Mouse (Mus musculus) liver, adult 2 months (tissue): ENCODE data around the gene Agps. TPM values are rescaled to one million over a fixed set of nuclear protein-coding genes. Genes with fewer than 3 reads are reported as not detected.

Source experiments
- DNase-seq: peaks from one replicate; pipeline ENCODE4 v3.0.0-alpha.2; 2011; ENCODE audit warnings: low read depth, low spot score; ENCODE audit errors: extremely low read depth
- H3K27ac ChIP-seq: fragments of 200-500 bp; replicated peaks from 2 replicates; pipeline ENCODE4 v1.5.1; 2012; ENCODE audit warnings: low read depth, mild to moderate bottlenecking, control low read depth, inconsistent platforms, low read length; ENCODE audit not compliant: insufficient read depth
- H3K27me3 ChIP-seq: fragments of 200-500 bp; 2 replicates; pipeline ENCODE4 v1.6.1; 2012; ENCODE audit warnings: mild to moderate bottlenecking, moderate library complexity, low read length, inconsistent platforms; ENCODE audit not compliant: control insufficient read depth, insufficient read depth
- H3K36me3 ChIP-seq: fragments of 200-500 bp; 2 replicates; pipeline ENCODE4 v1.6.1; 2012; ENCODE audit warnings: low read length, inconsistent platforms; ENCODE audit not compliant: control insufficient read depth, insufficient read depth
- H3K4me1 ChIP-seq: fragments of 200-500 bp; 2 replicates; pipeline ENCODE4 v1.6.1; 2011; ENCODE audit warnings: low read length; ENCODE audit not compliant: control insufficient read depth, insufficient read depth
- H3K4me3 ChIP-seq: fragments of 200-500 bp; 2 replicates; pipeline ENCODE4 v1.5.1; 2011; ENCODE audit warnings: low read depth, mild to moderate bottlenecking, control low read depth, low read length, moderate library complexity; ENCODE audit not compliant: insufficient read depth
- H3K79me2 ChIP-seq: fragments of 200-500 bp; 2 replicates; pipeline ENCODE4 v1.6.1; 2012; ENCODE audit warnings: inconsistent platforms, mild to moderate bottlenecking, low read length, moderate library complexity; ENCODE audit not compliant: control insufficient read depth, insufficient read depth
- H3K9ac ChIP-seq: fragments of 200-500 bp; 2 replicates; pipeline ENCODE4 v1.6.1; 2012; ENCODE audit warnings: low read depth, mild to moderate bottlenecking, control low read depth, inconsistent platforms, low read length
- CTCF ChIP-seq: fragments of 200-500 bp; IDR thresholded peaks from 2 replicates; pipeline ENCODE4 v1.5.1; 2011; ENCODE audit warnings: low read depth, low read length, control low read depth
- POLR2A ChIP-seq: fragments of 200-500 bp; IDR thresholded peaks from 2 replicates; pipeline ENCODE4 v1.6.1; 2011; ENCODE audit warnings: low read length, control low read depth; ENCODE audit not compliant: insufficient read depth; ENCODE audit errors: extremely low read depth
- WGBS: fragments of 180-500 bp; shearing (Covaris S2); methylation state at CpG from one replicate; pipeline ENCODE4 v1.1.7; 2018; 5-methylcytosine and 5-hydroxymethylcytosine counted together
- polyA plus RNA-seq: library from polyadenylated mRNA; depleted of rRNA; stranded (reverse); fragments of >200 nt; gene quantifications from 2 replicates; pipeline ENCODE4 v1.2.3, GENCODE M21; 2012
- total RNA-seq: library from RNA; depleted of rRNA; stranded (reverse); fragments of >200 nt; gene quantifications from 2 replicates; pipeline ENCODE4 v1.2.3, GENCODE M21; 2014

Agps gene
- total and polyA plus RNA-seq, 2 experiments, result 1.6 to 10.6 TPM

DNA sequence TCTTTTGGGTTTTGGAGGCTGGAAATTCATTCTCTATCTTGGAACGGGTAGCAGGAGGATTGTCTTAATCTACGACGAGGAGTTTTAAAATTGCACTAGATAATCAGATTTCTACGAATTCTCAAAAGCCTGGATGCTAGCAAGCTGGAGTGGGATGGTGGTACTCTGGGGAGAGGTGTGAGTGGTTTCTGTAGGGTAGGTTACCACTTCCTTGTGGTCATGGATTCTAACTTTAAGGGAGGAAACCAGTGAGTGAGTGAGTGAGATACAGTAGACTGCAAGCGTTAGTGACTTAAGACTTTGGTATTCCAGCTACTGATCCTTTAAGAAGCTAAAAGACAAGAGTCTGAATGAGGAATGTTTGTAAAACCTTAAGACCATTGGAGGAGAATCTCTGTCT lies 804 bp downstream of the Agps start:
- Histone ChIP-seq H3K36me3 (no peaks in the 10 kb centered on the region), H3K4me1 (no peaks in the 10 kb centered on the region), H3K79me2 (peaks cover 21% of the 10 kb centered on the region; the same call in 1 of the 2 replicates), H3K9ac (peak overlapping the region; percentile 87), H3K27ac (no peak overlapping the region; the same call in 1 of the 2 replicates), H3K4me3 (peak overlapping the region; percentile 92), H3K27me3 (no peaks in the 10 kb centered on the region)
- WGBS, result 3% methylated on average over 5 of the region's 5 CpGs
- TF ChIP-seq CTCF (no peak), POLR2A (no peak)
- DNase-seq, result no peak

DNA sequence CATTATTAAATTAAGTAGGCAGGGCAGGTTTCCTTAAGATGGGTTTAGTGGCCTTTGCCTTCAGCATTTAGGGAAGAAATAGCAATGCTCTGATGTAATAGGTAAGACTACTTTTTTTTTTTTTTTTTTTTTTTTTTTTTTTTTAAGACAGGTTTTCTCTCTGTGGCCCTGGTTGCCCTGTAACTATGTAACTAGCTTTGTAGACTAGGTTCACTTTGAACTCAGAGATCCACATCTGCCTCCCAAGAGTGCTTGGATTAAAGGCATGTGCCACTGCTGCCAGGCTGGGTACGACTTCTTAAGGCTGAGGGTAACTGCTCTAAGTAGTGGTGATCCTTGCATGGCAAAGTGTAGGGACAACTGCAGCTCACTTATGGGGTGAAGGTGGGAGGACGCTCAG lies 2.5 kb downstream of the Agps start:
- no peak overlapping the region for H3K4me3 ChIP-seq

DNA sequence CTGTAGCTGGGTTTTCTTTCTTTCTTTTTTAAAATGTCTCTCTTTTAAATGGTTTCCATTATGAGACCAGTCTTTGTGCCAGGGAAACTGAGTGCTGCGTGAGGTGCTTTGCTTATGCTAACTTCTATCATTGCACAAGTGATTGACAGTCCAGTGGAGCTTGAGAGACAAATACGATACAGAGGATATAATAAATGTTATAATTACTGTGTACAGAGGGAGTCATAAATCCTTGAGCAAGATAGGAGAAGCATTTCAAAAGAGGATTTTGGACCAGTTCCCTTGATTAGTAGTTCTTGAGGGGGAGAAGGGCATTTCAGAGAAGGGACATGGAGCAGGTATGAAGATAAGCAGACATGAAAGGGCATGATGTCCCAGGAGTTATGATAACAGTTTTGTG lies 10.3 kb downstream of the Agps start:
- Histone ChIP-seq H3K27me3 (no peaks in the 10 kb centered on the region), H3K4me3 (no peak overlapping the region), H3K27ac (no peak overlapping the region), H3K36me3 (no peaks in the 10 kb centered on the region), H3K79me2 (peaks cover 16% of the 10 kb centered on the region; the same call in 1 of the 2 replicates), H3K9ac (no peak overlapping the region), H3K4me1 (0 out of 2 replicates have a peak, but pooled peaks cover 2% of the 10 kb centered on the region)
- no peak for DNase-seq
- TF ChIP-seq CTCF (no peak), POLR2A (no peak)
- WGBS, result 84% methylated on average over 2 of the region's 2 CpGs

More for the DNA sequence above, 2.5 kb downstream of the Agps start:
- no peaks in the 10 kb centered on the region for H3K36me3 ChIP-seq
- 97% methylated on average over 2 of the region's 2 CpGs for whole genome bisulfite sequencing
- no peak for TF ChIP-seq POLR2A
- no peak for TF ChIP-seq CTCF
- DNase-seq, result no peak
- 0 out of 2 replicates have a peak, but pooled peaks cover 2% of the 10 kb centered on the region for H3K4me1 ChIP-seq
- no peak overlapping the region for H3K9ac ChIP-seq
- no peak overlapping the region for H3K27ac ChIP-seq
- no peaks in the 10 kb centered on the region for H3K27me3 ChIP-seq
- H3K79me2 ChIP-seq, result peaks cover 26% of the 10 kb centered on the region; the same call in 1 of the 2 replicates

DNA sequence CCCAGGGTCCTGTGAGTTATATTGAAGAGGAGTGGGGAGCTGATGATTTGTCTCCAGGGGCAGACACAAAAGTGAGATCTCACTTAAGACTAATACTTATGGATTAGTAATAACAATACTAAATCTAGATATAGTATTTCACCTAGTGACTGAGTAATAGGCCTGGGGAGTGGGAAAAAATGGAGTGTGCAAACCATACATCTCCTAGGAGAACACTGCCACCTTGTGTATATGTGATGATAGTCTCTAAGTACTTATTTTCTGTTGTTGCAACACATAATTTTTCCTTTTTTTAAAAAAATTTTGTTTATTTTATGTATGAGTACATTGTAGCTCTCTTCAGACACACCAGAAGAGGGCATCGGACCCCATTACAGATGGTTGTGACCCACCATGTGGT lies 15.7 kb downstream of the Agps start:
- Histone ChIP-seq H3K4me1 (no peaks in the 10 kb centered on the region), H3K36me3 (no peaks in the 10 kb centered on the region; the same call in 1 of the 2 replicates), H3K27me3 (no peaks in the 10 kb centered on the region), H3K79me2 (peaks cover 11% of the 10 kb centered on the region; the same call in 1 of the 2 replicates), H3K4me3 (no peak overlapping the region), H3K9ac (no peak overlapping the region), H3K27ac (no peak overlapping the region)
- peak; percentile 22 for DNase-seq
- peak; percentile 36; the same call in 1 of the 2 replicates for TF ChIP-seq CTCF
- no peak for TF ChIP-seq POLR2A
- WGBS, result 98% methylated on average over 1 of the region's 1 CpGs

DNA sequence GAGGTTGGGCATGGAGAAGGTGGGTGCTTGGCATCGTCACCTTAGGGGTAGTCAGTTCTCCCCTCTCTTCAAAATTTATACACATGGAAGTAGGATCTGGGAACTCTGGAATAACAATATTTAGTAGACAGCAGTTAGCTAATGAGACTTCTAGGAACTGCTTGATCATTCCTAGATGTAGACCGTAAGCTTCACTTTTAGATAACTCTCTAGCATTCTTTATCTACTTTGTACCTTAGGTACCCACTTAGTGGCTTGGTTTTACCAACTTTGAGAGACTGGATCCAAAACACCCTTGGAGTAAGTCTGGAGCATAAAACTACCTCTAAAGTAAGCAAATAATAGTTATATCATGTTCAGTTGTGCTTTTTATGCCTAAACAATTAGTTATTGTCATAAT lies 20.5 kb downstream of the Agps start:
- 95% methylated on average over 2 of the region's 2 CpGs for WGBS
- TF ChIP-seq POLR2A, result no peak
- TF ChIP-seq CTCF, result no peak
- H3K4me1 ChIP-seq, result no peaks in the 10 kb centered on the region
- H3K27ac ChIP-seq, result no peak overlapping the region
- no peaks in the 10 kb centered on the region for H3K27me3 ChIP-seq
- H3K79me2 ChIP-seq, result peaks cover 3% of the 10 kb centered on the region; the same call in 1 of the 2 replicates
- H3K36me3 ChIP-seq, result peaks cover 2% of the 10 kb centered on the region; the same call in 1 of the 2 replicates
- DNase-seq, result no peak
- H3K4me3 ChIP-seq, result no peak overlapping the region
- H3K9ac ChIP-seq, result no peak overlapping the region

DNA sequence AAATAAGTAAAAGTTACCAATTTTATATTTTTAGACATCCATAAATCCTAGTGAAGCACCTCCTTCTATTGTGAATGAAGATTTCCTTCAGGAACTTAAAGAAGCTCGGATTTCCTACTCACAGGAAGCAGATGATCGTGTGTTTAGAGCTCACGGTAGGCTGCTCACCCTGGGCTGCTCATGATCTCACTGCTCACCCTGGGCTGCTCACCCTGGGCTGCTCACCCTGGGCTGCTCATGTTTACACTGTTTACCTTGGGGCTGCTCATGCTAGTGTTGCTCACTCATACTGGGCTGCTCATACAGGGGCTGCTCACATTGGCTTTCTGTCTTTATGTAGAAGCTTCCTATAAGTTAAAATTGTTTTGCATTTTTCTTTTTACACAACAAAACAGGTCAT lies 22.2 kb downstream of the Agps start:
- Histone ChIP-seq H3K36me3 (peaks cover 8% of the 10 kb centered on the region; the same call in 1 of the 2 replicates), H3K4me1 (no peaks in the 10 kb centered on the region), H3K79me2 (peaks cover 3% of the 10 kb centered on the region; the same call in 1 of the 2 replicates), H3K4me3 (no peak overlapping the region), H3K9ac (no peak overlapping the region), H3K27ac (no peak overlapping the region), H3K27me3 (no peaks in the 10 kb centered on the region)
- 80% methylated on average over 3 of the region's 3 CpGs for WGBS
- no peak for TF ChIP-seq CTCF
- no peak for TF ChIP-seq POLR2A
- no peak for DNase-seq
